Mouse (Mus musculus) kidney, postnatal 0 days (tissue): ENCODE data around the gene AW822073. TPM values are rescaled to one million over a fixed set of nuclear protein-coding genes. Genes with fewer than 3 reads are reported as not detected.
"Not testable (repeated sequence)": the region's sequence is repeated elsewhere in the genome, so short reads cannot be mapped to it uniquely, and the experiment has no call there.

ENCODE experiments used
- ATAC-seq: fragments of 200-750 bp; cut with Nextera tagmentation; replicated peaks from 2 replicates; pipeline ENCODE4 v1.8.0; 2017; ENCODE audit warnings: low read depth, moderate number of reproducible peaks, moderate TSS enrichment, moderate library complexity; ENCODE audit not compliant: low FRiP score
- DNase-seq: peaks from one replicate; pipeline ENCODE4 v3.0.0-alpha.2; 2016; ENCODE audit warnings: low spot score
- H3K27ac ChIP-seq: fragments of 300-500 bp; sonication (generic); 2 replicates; pipeline ENCODE4 v1.5.1; 2014; ENCODE audit warnings: mild to moderate bottlenecking
- H3K27me3 ChIP-seq: fragments of 300-500 bp; sonication (generic); 2 replicates; pipeline ENCODE4 v1.6.1; 2014; ENCODE audit warnings: low read length, mixed read lengths; ENCODE audit not compliant: insufficient read depth
- H3K36me3 ChIP-seq: fragments of 300-500 bp; sonication (generic); 2 replicates; pipeline ENCODE4 v1.6.1; 2014; ENCODE audit warnings: low read length, mixed read lengths; ENCODE audit not compliant: insufficient read depth
- H3K4me1 ChIP-seq: fragments of 300-500 bp; sonication (generic); replicated peaks from 2 replicates; pipeline ENCODE4 v1.6.1; 2014; ENCODE audit warnings: antibody characterized with exemption, low read length, mixed read lengths; ENCODE audit not compliant: insufficient read depth
- H3K4me2 ChIP-seq: fragments of 300-500 bp; sonication (generic); 2 replicates; pipeline ENCODE4 v1.6.1; 2014; ENCODE audit warnings: mild to moderate bottlenecking, low read length, moderate library complexity, mixed read lengths
- H3K4me3 ChIP-seq: fragments of 300-500 bp; sonication (generic); replicated peaks from 2 replicates; pipeline ENCODE4 v1.5.1; 2014; ENCODE audit warnings: low read depth, low read length
- H3K9ac ChIP-seq: fragments of 300-500 bp; sonication (generic); 2 replicates; pipeline ENCODE4 v1.6.1; 2014; ENCODE audit warnings: low read depth, low read length
- H3K9me3 ChIP-seq: fragments of 300-500 bp; sonication (generic); replicated peaks from 2 replicates; pipeline ENCODE4 v1.6.1; 2016; ENCODE audit warnings: low read length, inconsistent platforms, mixed read lengths
- CTCF ChIP-seq: IDR thresholded peaks from 2 replicates; pipeline ENCODE4 v1.5.1; 2016; ENCODE audit warnings: antibody characterized with exemption, low read depth, mild to moderate bottlenecking, moderate library complexity
- WGBS: fragments of 180-500 bp; shearing (Covaris S2); extraction: QIAGEN DNeasy Blood & Tissue Kit; methylation state at CpG from one replicate; pipeline ENCODE4 v1.1.7; 2014; 5-methylcytosine and 5-hydroxymethylcytosine counted together
- polyA plus RNA-seq: library from polyadenylated mRNA; unstranded; fragments of >200 nt; fragmentation: Nextera tagmentation; extraction: Ambion mirVana; gene quantifications from 2 replicates; pipeline ENCODE4 v1.2.1, GENCODE M21; 2015

Gene AW822073
- polyA plus RNA-seq, 1 experiment from 2014 or later: not detected

GRCm38 (mm10) chr10:58236613-58237012 lies 11.9 kb upstream of the AW822073 start, which contains the start of gene Gm4981:
Gene Gm4981, minus strand, starts transcription at chr10:58236701.
- no peaks in the 10 kb centered on the region for H3K36me3 ChIP-seq
- ATAC-seq (no peak), DNase-seq (no peak)
- no peak within 1 kb of the TSS for H3K4me2 ChIP-seq
- H3K4me1 ChIP-seq: no peaks in the 10 kb centered on the region
- no peak within 1 kb of the TSS for H3K4me3 ChIP-seq
- no peak within 1 kb of the TSS for H3K9ac ChIP-seq
- peaks cover 9% of the 10 kb centered on the region for H3K9me3 ChIP-seq
- 88% methylated on average over 10 of the region's 10 CpGs for WGBS
- H3K27ac ChIP-seq: no peak within 1 kb of the TSS
- no peaks in the 10 kb centered on the region for H3K27me3 ChIP-seq
- no peak for TF ChIP-seq CTCF

DNA sequence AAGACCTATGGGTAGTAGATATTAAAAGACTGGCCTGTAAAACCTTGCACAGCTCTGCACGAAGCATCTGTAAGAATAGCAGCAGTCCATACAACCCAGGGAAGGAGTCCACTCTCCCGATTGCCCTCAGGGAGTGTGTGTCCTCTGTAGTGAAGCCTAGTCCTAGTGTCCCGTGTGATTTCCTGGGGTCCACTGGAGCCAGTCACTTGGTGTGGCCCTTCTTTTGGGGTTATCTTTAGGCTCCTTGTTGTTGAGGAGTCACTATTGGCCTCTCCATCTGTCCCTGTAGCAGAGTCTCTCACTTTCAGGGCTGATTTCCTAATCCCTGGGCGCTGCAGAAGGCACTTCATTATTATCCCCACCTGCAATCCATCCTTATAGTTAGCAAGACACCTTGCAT lies 10.3 kb upstream of the AW822073 start:
- not testable (repeated sequence) for H3K4me2 ChIP-seq, H3K4me3 ChIP-seq, DNase-seq, H3K9ac ChIP-seq, H3K27me3 ChIP-seq, H3K27ac ChIP-seq, H3K36me3 ChIP-seq, H3K4me1 ChIP-seq, ATAC-seq, H3K9me3 ChIP-seq
- WGBS: 82% methylated on average over 4 of the region's 4 CpGs

GRCm38 (mm10) chr10:58233740-58234121 lies 9.0 kb upstream of the AW822073 start:
- H3K9me3 ChIP-seq, DNase-seq, H3K27me3 ChIP-seq, H3K9ac ChIP-seq, H3K4me1 ChIP-seq, ATAC-seq, H3K36me3 ChIP-seq, H3K4me2 ChIP-seq, H3K4me3 ChIP-seq, H3K27ac ChIP-seq: not testable (repeated sequence)

DNA sequence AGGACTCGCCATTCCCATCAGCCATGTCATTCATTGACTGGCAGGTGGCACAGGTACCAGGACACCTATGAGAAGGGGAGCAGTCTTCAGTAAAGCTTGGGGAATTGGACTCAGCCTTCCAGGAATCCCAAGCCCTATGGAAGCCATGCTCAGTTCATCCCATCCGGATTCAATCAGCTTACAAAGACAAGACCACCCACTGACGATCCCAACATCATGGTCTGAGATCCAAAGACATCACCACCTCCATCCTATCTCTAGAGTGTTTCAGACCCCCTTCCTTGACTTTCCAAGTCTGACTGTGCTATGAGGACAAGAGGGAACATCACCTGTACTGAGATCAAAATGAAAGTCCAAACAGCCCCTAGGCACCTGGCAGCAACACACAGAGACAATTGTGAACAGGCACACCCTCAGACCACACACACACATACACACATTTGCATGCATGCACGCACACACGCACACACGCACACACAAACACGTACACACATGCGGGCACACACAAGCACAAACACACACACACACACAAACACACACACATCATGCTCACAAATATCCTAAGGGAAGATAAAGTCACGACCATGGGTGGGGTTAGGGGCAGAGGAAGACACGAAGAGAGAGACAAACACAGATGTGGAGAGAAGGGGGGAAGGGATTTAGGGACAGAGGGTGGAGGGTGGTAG lies 8.5 kb upstream of the AW822073 start:
- not testable (repeated sequence) for H3K4me2 ChIP-seq, H3K4me3 ChIP-seq, H3K27ac ChIP-seq, H3K9ac ChIP-seq, H3K9me3 ChIP-seq, H3K4me1 ChIP-seq, H3K27me3 ChIP-seq, H3K36me3 ChIP-seq, DNase-seq
- 77% methylated on average over 9 of the region's 10 CpGs for WGBS
- ATAC-seq: peak; percentile 53

- peak; percentile 49 for ATAC-seq
- not testable (repeated sequence) for H3K9ac ChIP-seq, H3K9me3 ChIP-seq, H3K4me2 ChIP-seq, H3K4me1 ChIP-seq, H3K27me3 ChIP-seq, H3K4me3 ChIP-seq, H3K27ac ChIP-seq, DNase-seq, H3K36me3 ChIP-seq
- WGBS: 85% methylated on average over 6 of the region's 8 CpGs
These were observed 7.9 kb upstream of the AW822073 start, which contains the start of gene Duxf3 for GRCm38 (mm10) chr10:58232641-58232969. Gene Duxf3, minus strand, starts transcription at chr10:58232675.

- ATAC-seq (peak; percentile 81), DNase-seq (peak; percentile 33)
- H3K9me3 ChIP-seq, H3K4me1 ChIP-seq, H3K4me2 ChIP-seq, H3K4me3 ChIP-seq, H3K27me3 ChIP-seq, H3K36me3 ChIP-seq, H3K27ac ChIP-seq, H3K9ac ChIP-seq: not testable (repeated sequence)
- 88% methylated on average over 31 of the region's 35 CpGs for WGBS
These were observed 7.3 kb upstream of the AW822073 start for GRCm38 (mm10) chr10:58231779-58232640.

GRCm38 (mm10) chr10:58231088-58231487 lies 6.4 kb upstream of the AW822073 start:
- WGBS: 89% methylated on average over 4 of the region's 7 CpGs
- DNase-seq, H3K4me3 ChIP-seq, H3K4me1 ChIP-seq, H3K9me3 ChIP-seq, H3K36me3 ChIP-seq, H3K27me3 ChIP-seq, H3K9ac ChIP-seq, H3K4me2 ChIP-seq, H3K27ac ChIP-seq: not testable (repeated sequence)
- ATAC-seq: peak; percentile 57

GRCm38 (mm10) chr10:58230021-58230420 lies 5.3 kb upstream of the AW822073 start:
- H3K27me3 ChIP-seq, DNase-seq, H3K4me2 ChIP-seq, ATAC-seq, H3K9me3 ChIP-seq, H3K36me3 ChIP-seq, H3K4me3 ChIP-seq, H3K4me1 ChIP-seq, H3K9ac ChIP-seq, H3K27ac ChIP-seq: not testable (repeated sequence)
- 57% methylated on average over 3 of the region's 3 CpGs for WGBS

- H3K9ac ChIP-seq, H3K4me3 ChIP-seq, H3K27me3 ChIP-seq, H3K4me1 ChIP-seq, H3K36me3 ChIP-seq, H3K9me3 ChIP-seq, H3K27ac ChIP-seq, H3K4me2 ChIP-seq, ATAC-seq, DNase-seq: not testable (repeated sequence)
- 86% methylated on average over 2 of the region's 6 CpGs for WGBS
These were observed 3.1 kb upstream of the AW822073 start for GRCm38 (mm10) chr10:58227798-58228197.
